Mouse (Mus musculus) spleen, adult 2 months (tissue): ENCODE measurements at regions not wholly inside any gene's neighbourhood (a gene's known extent, or its start where the extent isn't known, plus 50 kb on each side); places are given as distances from the start of the nearest gene placed in this dataset.

Source experiments
- DNase-seq, 2 experiments: peaks; one replicate each; pipeline versions ENCODE4 v3.0.0 to v3.0.0-alpha.2; 2012 to 2021; ENCODE audit warnings: low spot score in 2 of 2, low read depth in 1 of 2
- H3K27ac ChIP-seq: fragments of 200-500 bp; 2 replicates; pipeline ENCODE4 v1.5.1; 2012; ENCODE audit warnings: low read length, inconsistent platforms; ENCODE audit not compliant: insufficient read depth
- H3K27me3 ChIP-seq: fragments of 200-500 bp; 2 replicates; pipeline ENCODE4 v1.6.1; 2012; ENCODE audit warnings: mild to moderate bottlenecking, moderate library complexity, low read length, inconsistent platforms; ENCODE audit not compliant: control insufficient read depth, insufficient read depth
- H3K36me3 ChIP-seq: fragments of 200-500 bp; 2 replicates; pipeline ENCODE4 v1.6.1; 2012; ENCODE audit warnings: mild to moderate bottlenecking, low read length, inconsistent platforms; ENCODE audit not compliant: control insufficient read depth, insufficient read depth
- H3K4me1 ChIP-seq: fragments of 200-500 bp; 2 replicates; pipeline ENCODE4 v1.6.1; 2011; ENCODE audit warnings: inconsistent platforms; ENCODE audit not compliant: control insufficient read depth, insufficient read depth, insufficient read length
- H3K4me3 ChIP-seq: fragments of 200-500 bp; 2 replicates; pipeline ENCODE4 v1.5.1; 2011; ENCODE audit warnings: mild to moderate bottlenecking, inconsistent platforms; ENCODE audit not compliant: insufficient read depth, insufficient read length; ENCODE audit errors: extremely low read depth
- CTCF ChIP-seq: fragments of 200-500 bp; IDR thresholded peaks from 2 replicates; pipeline ENCODE4 v1.5.1; 2011; ENCODE audit warnings: mild to moderate bottlenecking, inconsistent platforms; ENCODE audit not compliant: insufficient read depth, insufficient read length, insufficient replicate concordance; ENCODE audit errors: extremely low read depth
- POLR2A ChIP-seq: fragments of 200-500 bp; IDR thresholded peaks from 2 replicates; pipeline ENCODE4 v1.6.1; 2011; ENCODE audit warnings: low read depth, low read length, inconsistent platforms
- WGBS: fragments of 180-500 bp; shearing (Covaris S2); methylation state at CpG from one replicate; pipeline ENCODE4 v1.1.7; 2018; 5-methylcytosine and 5-hydroxymethylcytosine counted together

DNA sequence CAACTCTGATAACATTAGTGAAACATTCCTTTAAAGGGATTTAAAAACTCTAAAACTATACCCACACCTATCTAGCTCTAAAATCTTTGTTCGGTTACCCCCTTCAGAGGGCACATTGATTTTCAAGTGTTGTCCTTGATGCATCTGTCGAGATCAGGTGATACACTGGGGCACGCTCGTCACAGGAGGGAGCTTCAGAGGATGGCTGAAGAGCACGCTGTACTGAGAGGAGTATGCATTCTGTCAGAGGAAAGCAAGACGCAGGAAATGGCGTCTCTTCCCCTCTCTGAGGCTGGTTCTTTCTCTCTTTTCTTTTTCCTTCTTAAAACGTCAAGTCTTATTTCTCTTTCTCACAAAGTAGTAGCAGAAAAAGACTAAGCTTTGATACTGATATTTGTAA lies 179.3 kb downstream of the Faxc start:
- WGBS: 73% methylated on average over 8 of the region's 8 CpGs
- no peaks in the 10 kb centered on the region for H3K36me3 ChIP-seq
- TF ChIP-seq POLR2A (no peak), CTCF (no peak)

DNA sequence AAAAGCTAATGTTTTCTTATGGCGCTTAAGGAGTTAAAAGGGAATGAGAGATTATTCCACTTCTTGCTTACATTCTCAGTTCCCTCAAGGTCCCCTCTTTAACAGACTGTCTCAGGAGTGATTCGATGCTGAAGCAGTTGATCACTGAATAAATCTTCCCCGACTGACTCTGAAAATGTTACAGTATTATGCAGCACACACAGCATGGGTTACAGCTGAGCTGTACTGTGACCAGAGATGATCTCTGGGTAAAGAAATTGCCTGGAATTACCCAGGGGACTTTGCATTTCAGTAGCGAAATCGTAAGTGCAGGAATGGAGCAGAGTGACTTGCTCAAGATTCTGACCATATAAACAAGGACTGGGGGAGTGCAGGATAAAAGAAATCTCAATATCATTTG lies 181.1 kb downstream of the Faxc start:
- no peak for DNase-seq
- no peak overlapping the region for H3K4me3 ChIP-seq
- no peaks in the 10 kb centered on the region for H3K36me3 ChIP-seq
- no peaks in the 10 kb centered on the region for H3K4me1 ChIP-seq
- TF ChIP-seq CTCF (no peak), POLR2A (no peak)
- no peak overlapping the region for H3K27ac ChIP-seq
- no peaks in the 10 kb centered on the region for H3K27me3 ChIP-seq
- 81% methylated on average over 5 of the region's 5 CpGs for WGBS

More for the DNA sequence above, 179.3 kb downstream of the Faxc start:
- no peaks in the 10 kb centered on the region for H3K27me3 ChIP-seq
- no peak for DNase-seq
- H3K4me1 ChIP-seq: no peaks in the 10 kb centered on the region
- H3K27ac ChIP-seq: no peak overlapping the region
- H3K4me3 ChIP-seq: no peak overlapping the region

DNA sequence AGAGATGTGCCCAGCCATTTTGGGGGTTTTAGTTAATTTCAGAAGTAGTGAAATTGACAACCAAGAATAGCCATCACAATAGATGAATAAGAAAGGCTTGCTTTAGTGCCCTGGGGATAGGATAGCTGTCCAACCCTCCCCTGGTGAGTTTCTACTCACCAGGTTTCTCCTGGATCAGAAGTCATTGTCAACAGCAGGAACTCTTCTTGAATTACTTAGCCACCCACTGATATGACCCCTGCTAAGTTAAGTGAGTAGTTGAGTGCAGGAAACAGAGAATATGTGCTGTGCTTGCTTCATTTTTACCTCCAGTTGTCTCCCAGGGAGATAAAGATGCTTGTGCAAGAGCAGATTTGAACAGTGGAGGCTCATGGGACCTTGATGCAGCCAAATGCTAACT lies 183.3 kb downstream of the Faxc start:
- DNase-seq: no peak
- Histone ChIP-seq H3K36me3 (no peaks in the 10 kb centered on the region), H3K4me1 (no peaks in the 10 kb centered on the region), H3K27ac (no peak overlapping the region), H3K27me3 (no peaks in the 10 kb centered on the region), H3K4me3 (no peak overlapping the region)
- no peak for TF ChIP-seq CTCF
- no peak for TF ChIP-seq POLR2A

DNA sequence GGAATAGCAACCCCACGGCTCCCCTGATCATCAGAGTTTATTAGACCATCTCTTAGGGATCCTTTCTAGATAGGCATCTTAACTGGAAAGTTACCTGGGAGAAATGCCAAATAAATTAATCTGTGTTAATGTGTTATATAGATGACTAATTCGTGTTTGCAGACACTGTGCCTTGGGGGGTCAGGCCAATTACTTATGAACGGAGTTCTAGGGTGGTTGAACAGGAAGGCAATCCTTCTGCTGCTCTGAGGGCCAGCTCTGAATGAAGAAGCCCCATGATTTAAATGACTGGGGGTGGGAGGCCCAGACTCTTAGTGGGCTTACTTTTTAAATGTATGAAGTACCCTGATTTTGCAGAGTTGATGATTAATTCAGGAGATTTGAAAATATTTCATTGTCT lies 188.7 kb downstream of the Faxc start:
- no peak for DNase-seq
- TF ChIP-seq POLR2A (no peak), CTCF (no peak)
- H3K4me3 ChIP-seq: no peak overlapping the region

DNA sequence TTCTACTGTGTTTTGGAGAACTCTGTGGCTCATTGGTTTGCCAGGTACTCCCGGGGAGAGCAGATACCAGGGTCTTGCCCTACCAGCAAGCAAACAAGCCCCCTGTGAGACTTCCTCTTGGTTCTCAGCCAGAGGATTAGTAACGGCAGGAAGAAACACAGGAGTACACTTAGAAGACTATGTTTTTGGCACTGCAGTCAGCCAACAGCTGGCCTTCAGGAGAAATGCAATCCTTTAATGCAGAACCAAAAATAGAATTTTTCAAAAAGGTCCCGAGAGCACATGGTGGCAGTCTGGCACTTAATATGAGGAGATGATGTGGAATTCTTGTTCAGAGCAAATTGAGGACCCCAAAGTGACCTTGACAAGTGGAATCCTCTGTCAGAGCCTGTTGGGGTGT lies 189.8 kb downstream of the Faxc start:
- no peaks in the 10 kb centered on the region for H3K27me3 ChIP-seq
- 5% methylated on average over 3 of the region's 3 CpGs for WGBS
- TF ChIP-seq CTCF (no peak), POLR2A (no peak)
- H3K4me1 ChIP-seq: no peaks in the 10 kb centered on the region
- no peaks in the 10 kb centered on the region for H3K36me3 ChIP-seq
- no peak for DNase-seq
- no peak overlapping the region for H3K27ac ChIP-seq
- H3K4me3 ChIP-seq: no peak overlapping the region

More for the DNA sequence above, 188.7 kb downstream of the Faxc start:
- no peaks in the 10 kb centered on the region for H3K27me3 ChIP-seq
- no peaks in the 10 kb centered on the region for H3K4me1 ChIP-seq
- H3K27ac ChIP-seq: no peak overlapping the region
- no peaks in the 10 kb centered on the region for H3K36me3 ChIP-seq
- 63% methylated on average over 3 of the region's 3 CpGs for WGBS

DNA sequence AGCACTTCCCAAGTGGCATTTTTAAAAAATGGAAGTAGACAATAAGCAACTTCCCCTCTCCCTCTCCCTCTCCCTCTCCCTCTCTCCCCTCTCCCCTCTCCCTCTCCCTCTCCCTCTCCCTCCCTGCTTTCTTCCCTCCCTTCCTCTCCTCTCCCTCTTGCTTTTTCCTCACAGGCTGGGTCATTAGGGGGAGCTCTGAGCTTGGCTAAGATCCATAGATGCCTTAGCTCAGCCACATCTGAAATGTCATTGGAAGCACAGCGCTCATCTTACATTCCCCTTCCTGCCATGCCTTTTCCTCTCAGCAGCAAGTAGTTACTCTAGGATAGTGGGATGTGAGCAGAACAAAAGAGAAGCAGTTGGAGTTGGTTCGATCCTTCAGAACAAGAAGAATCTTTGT lies 190.3 kb downstream of the Faxc start:
- Histone ChIP-seq H3K4me3 (no peak overlapping the region), H3K27ac (no peak overlapping the region), H3K4me1 (no peaks in the 10 kb centered on the region), H3K27me3 (no peaks in the 10 kb centered on the region), H3K36me3 (no peaks in the 10 kb centered on the region)
- no peak for DNase-seq
- WGBS: 74% methylated on average over 2 of the region's 2 CpGs
- no peak for TF ChIP-seq POLR2A
- no peak for TF ChIP-seq CTCF

DNA sequence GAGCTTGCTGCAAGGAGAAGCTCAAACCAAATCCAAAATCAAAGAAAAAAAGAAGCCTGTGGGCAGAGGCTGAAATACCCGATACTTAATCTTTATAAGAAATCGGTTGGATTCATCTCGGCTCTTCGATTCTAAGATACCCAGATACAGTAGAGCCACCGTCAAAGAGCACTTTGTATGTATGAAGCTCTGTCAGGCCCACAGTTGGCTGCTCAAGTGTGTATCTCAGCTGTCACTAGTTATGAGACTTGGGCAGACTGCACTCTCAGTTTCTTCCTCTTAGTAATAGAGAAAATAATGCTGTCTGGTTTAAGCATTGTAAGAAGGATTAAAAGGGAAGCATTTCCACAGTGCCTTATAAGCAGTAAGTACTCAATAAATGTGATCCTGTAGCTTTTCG lies 193.7 kb downstream of the Faxc start:
- H3K27ac ChIP-seq: no peak overlapping the region
- no peak for TF ChIP-seq CTCF
- TF ChIP-seq POLR2A: no peak
- H3K4me1 ChIP-seq: no peaks in the 10 kb centered on the region
- WGBS: 89% methylated on average over 6 of the region's 6 CpGs
- H3K4me3 ChIP-seq: no peak overlapping the region
- H3K27me3 ChIP-seq: no peaks in the 10 kb centered on the region
- DNase-seq: no peak
- no peaks in the 10 kb centered on the region for H3K36me3 ChIP-seq
